Mouse (Mus musculus) limb, embryonic 15.5 days (tissue): Measurements from ENCODE around the gene Gm21969. TPM values are rescaled to one million over a fixed set of nuclear protein-coding genes. Genes with fewer than 3 reads are reported as not detected.

Experiments used
- ATAC-seq: fragments of 200-750 bp; cut with Nextera tagmentation; 2 replicates; pipeline ENCODE4 v1.8.0; 2017; ENCODE audit warnings: low read depth, moderate TSS enrichment; ENCODE audit not compliant: insufficient number of reproducible peaks, low FRiP score, low TSS enrichment
- H3K27ac ChIP-seq: fragments of 300-500 bp; sonication (generic); 2 replicates; pipeline ENCODE4 v1.5.1; 2015; ENCODE audit warnings: moderate library complexity, mild to moderate bottlenecking, inconsistent platforms
- H3K27me3 ChIP-seq: fragments of 300-500 bp; sonication (generic); 2 replicates; pipeline ENCODE4 v1.6.1; 2015; ENCODE audit warnings: inconsistent platforms
- H3K36me3 ChIP-seq: fragments of 300-500 bp; sonication (generic); 2 replicates; pipeline ENCODE4 v1.6.1; 2015; ENCODE audit warnings: inconsistent platforms
- H3K4me1 ChIP-seq: fragments of 300-500 bp; sonication (generic); 2 replicates; pipeline ENCODE4 v1.6.1; 2015; ENCODE audit warnings: inconsistent platforms
- H3K4me2 ChIP-seq: fragments of 300-500 bp; sonication (generic); 2 replicates; pipeline ENCODE4 v1.6.1; 2015; ENCODE audit warnings: mild to moderate bottlenecking, inconsistent platforms
- H3K4me3 ChIP-seq: fragments of 300-500 bp; sonication (generic); 2 replicates; pipeline ENCODE4 v1.5.1; 2015; ENCODE audit warnings: mild to moderate bottlenecking, inconsistent platforms
- H3K9ac ChIP-seq: fragments of 300-500 bp; sonication (generic); 2 replicates; pipeline ENCODE4 v1.6.1; 2015; ENCODE audit warnings: inconsistent platforms
- H3K9me3 ChIP-seq: fragments of 300-500 bp; sonication (generic); 2 replicates; pipeline ENCODE4 v1.6.1; 2016; ENCODE audit warnings: inconsistent platforms
- WGBS: fragments of 180-500 bp; shearing (Covaris S2); methylation state at CpG from one replicate; pipeline ENCODE4 v1.1.7; 2015; 5-methylcytosine and 5-hydroxymethylcytosine counted together
- polyA plus RNA-seq: library from polyadenylated mRNA; unstranded; fragments of >200 nt; fragmentation: Nextera tagmentation; extraction: Ambion mirVana; gene quantifications from 2 replicates; pipeline ENCODE4 v1.2.1, GENCODE M21; 2015

Gm21969 gene
- polyA plus RNA-seq, 1 experiment from 2014 or later = not detected

DNA sequence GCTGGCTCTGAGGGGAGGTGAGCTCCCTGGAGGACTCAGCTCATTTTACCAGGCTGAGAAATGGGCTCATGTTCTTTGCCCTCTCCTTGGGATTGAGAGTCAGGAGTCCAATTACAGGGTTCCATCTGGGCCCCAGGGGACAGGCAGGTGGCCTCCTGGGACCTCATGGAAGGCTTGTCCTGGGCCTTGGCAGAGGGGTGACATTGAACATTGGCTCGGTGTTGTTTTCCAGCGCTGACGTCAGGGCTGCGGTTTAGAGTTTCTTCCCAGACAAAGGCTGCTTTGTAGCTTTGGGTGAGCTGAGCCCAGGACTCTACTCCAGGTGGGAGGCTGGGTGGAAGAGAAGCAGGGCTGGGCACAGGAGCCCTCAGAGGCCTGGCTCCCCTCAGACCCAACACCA is 15.2 kb upstream of the Gm21969 start:
- ATAC-seq = no peak

GRCm38 (mm10) chr4:139589351-139590027 is 13.5 kb upstream of the Gm21969 start:
- H3K36me3 ChIP-seq = no peaks in the 10 kb centered on the region
- no peaks in the 10 kb centered on the region for H3K27me3 ChIP-seq
- H3K27ac ChIP-seq = peak overlapping the region; percentile 43
- no peak for ATAC-seq
- H3K9ac ChIP-seq = no peak overlapping the region
- H3K9me3 ChIP-seq = no peaks in the 10 kb centered on the region
- WGBS = 43% methylated on average over 5 of the region's 5 CpGs
- H3K4me1 ChIP-seq = peaks cover 69% of the 10 kb centered on the region
- no peak overlapping the region for H3K4me2 ChIP-seq
- H3K4me3 ChIP-seq = no peak overlapping the region

More for the DNA sequence above, 15.2 kb upstream of the Gm21969 start:
- no peak overlapping the region for H3K9ac ChIP-seq
- H3K27me3 ChIP-seq = no peaks in the 10 kb centered on the region
- WGBS = 62% methylated on average over 4 of the region's 4 CpGs
- no peaks in the 10 kb centered on the region for H3K9me3 ChIP-seq
- H3K27ac ChIP-seq = peak overlapping the region; percentile 38; the same call in 1 of the 2 replicates
- no peak overlapping the region for H3K4me3 ChIP-seq
- H3K4me2 ChIP-seq = no peak overlapping the region
- no peaks in the 10 kb centered on the region for H3K36me3 ChIP-seq
- peaks cover 70% of the 10 kb centered on the region for H3K4me1 ChIP-seq

DNA sequence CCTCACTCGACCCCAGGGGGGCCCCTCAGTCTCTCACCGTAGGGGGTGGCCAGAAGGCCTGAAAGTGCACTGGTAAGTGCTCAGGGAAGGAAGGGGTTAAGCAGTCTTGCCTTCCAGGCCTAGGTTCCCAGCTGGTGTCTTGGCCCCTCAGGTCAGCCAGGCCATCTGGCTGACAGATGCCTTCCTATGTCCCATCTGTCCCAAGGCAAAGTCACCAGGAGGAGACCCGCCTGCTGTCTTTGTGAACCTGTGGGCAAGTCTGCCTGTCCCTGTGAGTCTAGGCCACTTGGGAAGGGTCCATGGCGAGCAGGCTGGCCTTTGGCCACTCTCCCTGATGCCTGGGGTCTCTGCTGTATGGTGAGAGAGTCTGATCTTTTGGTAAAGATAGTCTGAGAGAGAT is 12.5 kb upstream of the Gm21969 start:
- no peaks in the 10 kb centered on the region for H3K27me3 ChIP-seq
- H3K27ac ChIP-seq = no peak overlapping the region
- H3K4me2 ChIP-seq = no peak overlapping the region
- no peak for ATAC-seq
- peaks cover 65% of the 10 kb centered on the region for H3K4me1 ChIP-seq
- 38% methylated on average over 4 of the region's 4 CpGs for WGBS
- H3K9me3 ChIP-seq = no peaks in the 10 kb centered on the region
- H3K4me3 ChIP-seq = no peak overlapping the region
- H3K9ac ChIP-seq = no peak overlapping the region
- no peaks in the 10 kb centered on the region for H3K36me3 ChIP-seq

DNA sequence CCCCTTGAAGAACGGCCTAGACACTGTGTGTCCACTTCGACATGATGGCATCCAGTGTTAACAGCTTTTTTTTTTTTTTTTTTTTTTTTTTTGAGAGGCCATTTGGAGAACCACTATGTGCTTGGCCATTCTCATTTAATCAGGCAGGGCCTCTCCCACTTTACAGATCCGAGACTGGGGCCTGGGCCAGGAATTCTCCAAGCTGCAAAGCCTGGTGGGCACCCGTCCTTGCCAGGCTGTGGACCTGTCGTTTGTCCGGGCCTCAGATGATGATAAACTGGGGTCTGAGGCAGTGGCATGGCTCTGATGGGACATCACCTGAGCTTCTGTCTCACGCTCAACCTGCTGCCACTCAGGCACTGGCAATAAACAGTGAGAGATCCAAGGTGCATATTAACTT is 10.1 kb upstream of the Gm21969 start:
- H3K9me3 ChIP-seq = no peaks in the 10 kb centered on the region
- no peak for ATAC-seq
- H3K9ac ChIP-seq = no peak overlapping the region
- H3K4me2 ChIP-seq = no peak overlapping the region
- no peaks in the 10 kb centered on the region for H3K36me3 ChIP-seq
- no peak overlapping the region for H3K27ac ChIP-seq
- 51% methylated on average over 7 of the region's 7 CpGs for WGBS
- no peaks in the 10 kb centered on the region for H3K27me3 ChIP-seq
- H3K4me1 ChIP-seq = peaks cover 74% of the 10 kb centered on the region
- no peak overlapping the region for H3K4me3 ChIP-seq

DNA sequence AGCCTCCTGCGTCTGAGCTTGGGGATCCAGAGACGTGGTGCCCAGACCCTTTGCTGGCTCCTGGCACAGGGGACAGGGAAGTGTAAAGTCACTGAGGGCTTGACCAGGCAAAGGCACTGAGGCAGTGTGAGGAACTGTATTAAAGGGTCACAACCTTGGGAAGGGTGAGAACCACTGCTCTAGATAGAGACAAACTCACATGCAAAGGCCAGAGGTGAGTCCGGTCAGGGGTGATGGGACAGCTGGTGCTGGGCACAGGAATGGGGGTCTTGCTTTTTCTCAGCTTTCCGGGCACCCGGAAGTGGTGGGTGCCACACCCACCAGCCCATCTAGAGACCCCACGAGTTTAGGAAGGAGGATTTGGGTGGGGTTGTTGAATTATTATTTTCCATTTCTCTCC is 9.6 kb upstream of the Gm21969 start:
- no peak overlapping the region for H3K4me3 ChIP-seq
- H3K4me2 ChIP-seq = no peak overlapping the region
- no peak for ATAC-seq
- no peak overlapping the region for H3K27ac ChIP-seq
- no peaks in the 10 kb centered on the region for H3K27me3 ChIP-seq
- WGBS = 54% methylated on average over 6 of the region's 6 CpGs
- peaks cover 74% of the 10 kb centered on the region for H3K4me1 ChIP-seq
- H3K9me3 ChIP-seq = no peaks in the 10 kb centered on the region
- H3K36me3 ChIP-seq = no peaks in the 10 kb centered on the region
- H3K9ac ChIP-seq = no peak overlapping the region

GRCm38 (mm10) chr4:139594062-139594461 is 8.9 kb upstream of the Gm21969 start:
- no peak overlapping the region for H3K4me2 ChIP-seq
- H3K9ac ChIP-seq = no peak overlapping the region
- H3K4me3 ChIP-seq = no peak overlapping the region
- H3K27ac ChIP-seq = peak overlapping the region; percentile 9; the same call in 1 of the 2 replicates
- H3K4me1 ChIP-seq = peaks cover 80% of the 10 kb centered on the region
- H3K36me3 ChIP-seq = no peaks in the 10 kb centered on the region
- H3K9me3 ChIP-seq = no peaks in the 10 kb centered on the region
- no peaks in the 10 kb centered on the region for H3K27me3 ChIP-seq
- ATAC-seq = no peak
- 24% methylated on average over 3 of the region's 3 CpGs for WGBS

GRCm38 (mm10) chr4:139596715-139597114 is 6.3 kb upstream of the Gm21969 start:
- no peak overlapping the region for H3K9ac ChIP-seq
- 26% methylated on average over 9 of the region's 9 CpGs for WGBS

DNA sequence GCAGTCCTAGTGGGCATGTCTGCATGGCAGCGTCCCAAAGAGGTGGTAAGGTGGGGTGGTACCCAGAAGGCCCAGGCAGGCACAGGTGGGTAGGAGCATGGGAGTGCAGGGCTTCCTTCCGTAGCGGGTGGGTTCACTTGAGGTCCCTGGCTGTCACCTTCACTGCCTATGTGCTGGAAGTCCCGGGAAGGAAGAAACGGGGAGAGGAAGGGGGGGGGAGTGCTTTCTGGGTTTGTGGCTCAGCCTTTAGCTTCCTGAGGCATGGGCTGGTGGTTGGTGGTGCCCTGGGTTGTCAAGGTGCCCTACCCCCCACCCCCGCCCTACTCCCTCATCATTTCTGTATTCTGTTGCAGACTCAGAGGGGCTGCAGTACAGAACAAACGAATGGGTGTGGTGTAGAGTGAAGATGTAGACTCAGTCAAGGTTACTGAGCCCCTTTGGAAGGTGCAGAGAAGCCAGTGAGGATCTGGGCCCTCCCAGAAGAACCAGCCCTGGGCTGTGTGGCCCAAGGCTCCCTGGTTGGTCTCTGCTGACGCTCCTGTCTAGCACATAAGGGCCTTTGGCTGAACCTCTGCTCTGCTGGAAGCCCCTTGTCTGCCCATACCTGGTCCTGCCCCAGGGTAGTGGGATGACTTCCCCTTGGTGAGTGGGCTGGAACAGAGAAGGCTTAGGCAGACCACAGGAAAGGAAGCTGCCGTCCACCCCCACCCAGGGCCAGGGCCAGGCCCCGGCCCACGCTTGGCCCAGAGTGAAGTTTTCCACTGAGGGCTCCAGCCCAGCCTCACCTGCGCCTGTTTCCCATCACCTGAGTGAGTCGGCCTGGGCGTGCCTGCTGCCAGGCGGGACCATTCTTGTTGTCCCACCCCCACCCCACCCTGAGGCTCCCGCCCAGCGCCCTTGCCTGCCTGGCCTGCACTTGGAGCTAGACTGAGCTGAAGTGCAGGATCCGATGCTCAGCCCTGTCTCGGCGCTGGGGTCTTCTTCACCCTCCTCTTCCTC is 5.4 kb upstream of the Gm21969 start:
- no peaks in the 10 kb centered on the region for H3K27me3 ChIP-seq
- no peak for ATAC-seq
- peaks cover 86% of the 10 kb centered on the region for H3K4me1 ChIP-seq
- H3K9me3 ChIP-seq = no peaks in the 10 kb centered on the region
- H3K36me3 ChIP-seq = no peaks in the 10 kb centered on the region
- H3K4me3 ChIP-seq = no peak overlapping the region
- peak overlapping the region; percentile 92 for H3K27ac ChIP-seq
- WGBS = 29% methylated on average over 20 of the region's 20 CpGs
- H3K4me2 ChIP-seq = peak overlapping the region; percentile 47
- no peak overlapping the region for H3K9ac ChIP-seq

More at GRCm38 (mm10) chr4:139596715-139597114, 6.3 kb upstream of the Gm21969 start:
- peak overlapping the region; percentile 92 for H3K27ac ChIP-seq
- no peaks in the 10 kb centered on the region for H3K36me3 ChIP-seq
- ATAC-seq = no peak
- peaks cover 84% of the 10 kb centered on the region for H3K4me1 ChIP-seq
- H3K4me3 ChIP-seq = no peak overlapping the region
- H3K4me2 ChIP-seq = no peak overlapping the region
- H3K27me3 ChIP-seq = no peaks in the 10 kb centered on the region
- H3K9me3 ChIP-seq = no peaks in the 10 kb centered on the region

DNA sequence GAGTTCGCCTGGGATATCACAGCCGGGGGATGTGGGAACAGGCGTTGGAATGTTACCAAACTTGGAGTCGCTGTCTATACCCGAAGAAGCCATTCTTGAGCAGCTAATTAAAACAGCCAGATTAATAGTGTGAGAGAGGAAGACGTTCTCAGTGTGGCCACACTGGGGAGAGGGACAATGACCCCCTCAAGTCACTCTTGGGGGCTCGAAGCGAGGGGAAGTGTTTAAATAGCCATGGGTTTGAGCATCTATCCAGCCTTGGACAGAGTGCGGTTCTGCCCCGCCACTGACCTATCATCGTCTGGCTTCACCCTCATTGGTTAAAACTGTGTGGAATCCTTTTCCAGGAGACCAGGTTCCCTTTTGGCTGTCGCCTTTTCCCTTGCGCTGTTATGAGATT is 4.6 kb upstream of the Gm21969 start:
- Histone ChIP-seq H3K27me3 (no peaks in the 10 kb centered on the region), H3K4me3 (peak overlapping the region; percentile 21), H3K4me1 (peaks cover 86% of the 10 kb centered on the region), H3K9ac (no peak overlapping the region), H3K4me2 (peak overlapping the region; percentile 47), H3K27ac (peak overlapping the region; percentile 92), H3K9me3 (no peaks in the 10 kb centered on the region), H3K36me3 (no peaks in the 10 kb centered on the region)
- WGBS = 16% methylated on average over 13 of the region's 13 CpGs
- ATAC-seq = no peak

DNA sequence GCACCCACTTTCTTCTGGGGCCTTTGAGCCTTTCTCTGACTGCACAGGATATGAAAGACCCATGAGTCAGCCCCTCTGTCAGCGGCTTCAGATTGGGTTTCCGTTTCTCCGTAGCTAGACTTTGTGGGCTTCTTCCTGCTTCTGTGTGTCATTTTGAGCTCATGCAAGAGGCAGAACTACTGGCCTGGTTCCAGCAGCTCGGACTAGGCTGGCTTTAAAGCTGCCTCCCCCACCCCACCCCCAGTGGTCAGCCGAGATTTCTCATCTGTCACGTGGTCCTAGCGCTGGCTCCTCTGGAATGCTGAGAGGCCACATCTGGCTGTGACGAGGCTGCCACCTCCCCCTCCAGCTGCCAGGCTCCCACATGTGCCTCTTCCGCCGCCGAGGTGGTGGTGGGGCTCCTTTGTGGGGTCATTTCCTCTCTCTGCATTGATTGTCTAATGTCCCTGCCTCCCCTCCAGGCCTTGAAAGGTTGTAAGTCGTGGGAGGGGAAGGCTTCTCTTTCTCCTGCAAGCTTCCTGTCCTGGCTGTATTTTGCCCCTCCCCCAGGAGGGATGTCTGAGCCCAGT is 4.0 kb upstream of the Gm21969 start:
- WGBS = 0% methylated on average over 12 of the region's 12 CpGs
- 0 out of 2 replicates have a peak overlapping the region, but pooled peaks have one; percentile 10 for H3K9ac ChIP-seq
- peaks cover 82% of the 10 kb centered on the region for H3K4me1 ChIP-seq
- H3K27ac ChIP-seq = peak overlapping the region; percentile 92
- no peaks in the 10 kb centered on the region for H3K36me3 ChIP-seq
- H3K9me3 ChIP-seq = no peaks in the 10 kb centered on the region
- no peaks in the 10 kb centered on the region for H3K27me3 ChIP-seq
- peak; percentile 77 for ATAC-seq
- H3K4me2 ChIP-seq = peak overlapping the region; percentile 47
- peak overlapping the region; percentile 21 for H3K4me3 ChIP-seq

GRCm38 (mm10) chr4:139601519-139602356 is 1.2 kb upstream of the Gm21969 start:
- no peaks in the 10 kb centered on the region for H3K27me3 ChIP-seq
- no peak overlapping the region for H3K9ac ChIP-seq
- WGBS = 63% methylated on average over 7 of the region's 7 CpGs

More at GRCm38 (mm10) chr4:139601519-139602356, 1.2 kb upstream of the Gm21969 start:
- ATAC-seq = no peak
- Histone ChIP-seq H3K4me2 (no peak overlapping the region), H3K4me3 (no peak overlapping the region), H3K9me3 (no peaks in the 10 kb centered on the region), H3K36me3 (peaks cover 17% of the 10 kb centered on the region), H3K27ac (peak overlapping the region; percentile 82), H3K4me1 (peaks cover 63% of the 10 kb centered on the region)
